Mouse (Mus musculus): ENCODE measurements around the gene Hectd2.

DNA sequence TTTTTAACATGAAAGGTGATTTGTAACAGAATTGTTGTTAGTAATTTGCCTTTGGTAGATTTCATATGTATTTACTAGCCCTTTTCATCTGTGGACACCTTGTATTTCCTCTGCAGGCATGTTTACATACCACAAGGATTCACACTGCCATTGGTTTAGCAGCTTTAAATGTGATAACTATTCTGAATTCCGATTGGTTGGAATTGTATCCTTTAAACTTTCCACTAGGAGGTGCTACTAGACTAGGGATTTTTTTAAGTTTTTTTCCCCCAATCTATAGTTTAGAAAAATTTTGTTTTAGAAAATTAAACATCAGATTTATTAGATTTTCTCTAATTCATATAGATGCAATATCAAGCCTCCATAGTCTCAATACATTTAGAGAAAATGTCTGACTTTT lies 51.8 kb downstream of the Hectd2 start:
- peak; percentile 67 for TF ChIP-seq CTCF (IDR thresholded peaks at IDR 0.05; ENCODE audit: low read depth)
- TF ChIP-seq EP300 (optimal IDR thresholded peaks at IDR 0.05), result no peak

All from stomach, postnatal 0 days (tissue).